Mouse (Mus musculus) forebrain, embryonic 11.5 days (tissue): ENCODE data around the gene Rtp4. TPM values are rescaled to one million over a fixed set of nuclear protein-coding genes. Genes with fewer than 3 reads are reported as not detected.

Experiments
- ATAC-seq: fragments of 200-750 bp; cut with Nextera tagmentation; replicated peaks from 2 replicates; pipeline ENCODE4 v1.8.0; 2017; ENCODE audit warnings: moderate TSS enrichment; ENCODE audit not compliant: low FRiP score
- DNase-seq: peaks from one replicate; pipeline ENCODE4 v3.0.0-alpha.2; 2017; ENCODE audit warnings: low spot score
- H3K27ac ChIP-seq: fragments of 300-500 bp; sonication (generic); 2 replicates; pipeline ENCODE4 v1.5.1; 2014; ENCODE audit warnings: low read depth, low read length
- H3K27me3 ChIP-seq: fragments of 300-500 bp; sonication (generic); 2 replicates; pipeline ENCODE4 v1.6.1; 2014; ENCODE audit warnings: mild to moderate bottlenecking, low read length, mixed read lengths; ENCODE audit not compliant: control insufficient read depth, insufficient read depth
- H3K36me3 ChIP-seq: fragments of 300-500 bp; sonication (generic); 2 replicates; pipeline ENCODE4 v1.6.1; 2014; ENCODE audit warnings: mild to moderate bottlenecking, low read length, moderate library complexity, mixed read lengths; ENCODE audit not compliant: control insufficient read depth, insufficient read depth
- H3K4me1 ChIP-seq: fragments of 300-500 bp; sonication (generic); replicated peaks from 2 replicates; pipeline ENCODE4 v1.6.1; 2014; ENCODE audit warnings: low read length, mixed read lengths; ENCODE audit not compliant: control insufficient read depth, insufficient read depth
- H3K4me2 ChIP-seq: fragments of 300-500 bp; sonication (generic); 2 replicates; pipeline ENCODE4 v1.6.1; 2014; ENCODE audit warnings: low read depth, mild to moderate bottlenecking, low read length, moderate library complexity, mixed read lengths; ENCODE audit not compliant: severe bottlenecking
- H3K4me3 ChIP-seq: fragments of 300-500 bp; sonication (generic); 2 replicates; pipeline ENCODE4 v1.5.1; 2014; ENCODE audit warnings: low read depth, low read length
- H3K9ac ChIP-seq: fragments of 300-500 bp; sonication (generic); 2 replicates; pipeline ENCODE4 v1.6.1; 2014; ENCODE audit warnings: low read length
- H3K9me3 ChIP-seq: fragments of 300-500 bp; sonication (generic); 2 replicates; pipeline ENCODE4 v1.6.1; 2016; ENCODE audit warnings: low read length, mixed read lengths; ENCODE audit not compliant: control insufficient read depth
- WGBS: fragments of 180-500 bp; shearing (Covaris S2); extraction: QIAGEN DNeasy Blood & Tissue Kit; methylation state at CpG from one replicate; pipeline ENCODE4 v1.1.7; 2014; 5-methylcytosine and 5-hydroxymethylcytosine counted together
- polyA plus RNA-seq: library from polyadenylated mRNA; unstranded; fragments of >200 nt; fragmentation: Nextera tagmentation; extraction: Ambion mirVana; gene quantifications from 2 replicates; pipeline ENCODE4 v1.2.1, GENCODE M21; 2014

Rtp4 gene
- polyA plus RNA-seq, 1 experiment from 2014 or later, result 2.2 TPM

DNA sequence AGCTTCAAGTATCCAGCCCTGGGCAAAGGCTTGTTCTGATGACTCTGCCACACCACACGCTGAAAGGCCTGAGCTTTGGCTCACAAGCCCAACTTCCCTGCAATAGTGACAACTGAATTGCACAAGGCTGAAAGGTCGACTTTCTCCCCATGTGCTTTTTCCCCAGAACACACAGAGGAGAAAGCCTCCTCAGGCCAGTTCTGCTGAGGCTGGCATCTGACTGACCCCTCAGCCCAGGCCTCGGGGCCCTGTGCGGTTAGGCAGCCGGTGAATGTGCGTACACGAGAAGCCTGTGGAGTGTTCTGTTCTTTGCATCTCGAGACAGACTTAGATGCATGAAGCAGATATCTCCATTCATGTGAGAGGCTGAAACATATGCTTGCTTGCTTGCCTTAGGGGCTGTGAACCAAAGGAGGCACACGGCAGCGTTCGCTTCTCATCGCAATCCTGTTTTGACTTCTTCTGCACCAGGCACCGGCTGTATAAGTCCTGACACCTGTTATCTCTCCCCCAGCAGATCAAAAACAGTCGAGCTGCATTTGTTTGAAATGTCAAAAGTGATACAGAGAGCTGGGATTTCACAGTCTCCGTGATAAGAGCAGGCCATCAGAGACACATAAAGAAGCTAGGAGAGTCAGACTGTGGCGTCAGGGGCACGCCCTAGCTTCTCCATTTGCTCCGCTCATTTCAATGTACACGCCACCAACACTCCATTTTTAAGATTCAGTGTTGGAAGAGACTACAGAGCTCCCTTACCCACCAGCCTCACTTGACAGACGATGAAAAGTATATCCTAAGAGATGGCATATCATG lies 2.1 kb upstream of the Rtp4 start:
- H3K4me2 ChIP-seq, result no peak overlapping the region
- DNase-seq (no peak), ATAC-seq (no peak)
- H3K4me1 ChIP-seq, result peaks cover 3% of the 10 kb centered on the region; the same call in 1 of the 2 replicates
- H3K9ac ChIP-seq, result no peak overlapping the region
- H3K9me3 ChIP-seq, result no peaks in the 10 kb centered on the region
- no peaks in the 10 kb centered on the region for H3K27me3 ChIP-seq
- H3K27ac ChIP-seq, result no peak overlapping the region
- 82% methylated on average over 20 of the region's 20 CpGs for WGBS
- H3K4me3 ChIP-seq, result no peak overlapping the region
- no peaks in the 10 kb centered on the region for H3K36me3 ChIP-seq

DNA sequence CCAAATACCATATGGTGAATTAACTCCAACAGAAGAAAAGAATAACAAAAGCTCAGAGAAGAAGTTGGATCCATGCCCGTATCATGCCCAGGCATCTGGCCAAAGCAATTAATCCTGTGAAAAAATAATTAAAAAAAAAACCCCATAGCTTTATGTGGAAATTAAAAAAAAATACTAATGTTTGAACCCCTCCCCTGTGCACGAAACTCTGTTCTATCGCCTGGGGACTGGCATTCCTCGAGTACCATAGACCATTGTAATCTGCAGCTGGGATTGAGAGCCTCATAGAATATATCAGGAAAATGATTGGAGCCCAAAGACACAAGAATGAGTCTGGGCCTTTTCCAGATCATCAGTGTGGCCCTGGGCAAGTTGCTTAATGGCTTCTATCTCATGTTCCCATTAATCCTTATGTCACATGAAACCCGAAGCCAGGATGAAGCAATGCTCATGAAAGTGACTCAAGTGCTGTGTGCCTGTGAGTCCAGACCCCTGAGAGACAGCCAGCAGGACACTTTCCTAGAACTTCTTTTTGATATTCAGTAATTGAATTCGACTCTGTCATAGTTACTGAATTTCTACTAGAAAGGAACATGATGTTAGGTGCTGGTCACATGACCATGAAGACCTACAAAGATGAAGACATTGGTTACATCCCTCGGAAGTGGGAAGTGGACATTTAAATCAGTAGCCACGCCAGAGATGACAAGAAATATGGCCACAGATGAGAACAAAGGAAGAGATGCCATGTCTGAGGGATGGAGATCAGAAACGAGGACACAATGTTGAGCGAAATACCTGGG lies 1.3 kb upstream of the Rtp4 start:
- H3K9ac ChIP-seq, result no peak overlapping the region

DNA sequence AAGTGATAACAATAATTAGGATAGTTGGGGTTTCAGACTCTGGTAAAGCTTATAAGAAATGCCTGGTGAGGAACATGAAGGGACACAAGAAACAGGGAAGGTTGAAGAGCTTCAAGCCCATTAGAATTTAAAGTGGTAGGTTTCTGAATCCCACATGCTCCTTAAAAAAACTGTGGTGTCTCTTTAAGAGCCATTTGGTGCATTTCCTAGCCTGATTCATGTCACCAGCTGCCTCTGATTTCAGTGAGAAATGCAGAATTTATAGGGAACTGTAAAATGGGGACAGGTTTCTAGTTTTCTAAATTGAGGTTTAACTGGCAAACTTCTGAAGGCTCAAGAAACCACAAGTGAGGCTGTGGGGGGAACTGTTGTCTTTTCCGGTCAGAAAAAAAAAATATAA lies 320 bp upstream of the Rtp4 start:
- Histone ChIP-seq H3K27ac (no peak overlapping the region; the same call in 1 of the 2 replicates), H3K9me3 (no peaks in the 10 kb centered on the region), H3K9ac (peak overlapping the region; percentile 65), H3K4me3 (peak overlapping the region; percentile 36), H3K4me2 (peak overlapping the region; percentile 60), H3K4me1 (peaks cover 3% of the 10 kb centered on the region; the same call in 1 of the 2 replicates), H3K36me3 (no peaks in the 10 kb centered on the region), H3K27me3 (no peaks in the 10 kb centered on the region)
- no peak for ATAC-seq
- no peak for DNase-seq
- 13% methylated on average over 1 of the region's 1 CpGs for WGBS

More for the DNA sequence above, 1.3 kb upstream of the Rtp4 start:
- ATAC-seq (no peak), DNase-seq (no peak)
- Histone ChIP-seq H3K4me2 (peak overlapping the region; percentile 60; the same call in 1 of the 2 replicates), H3K9me3 (no peaks in the 10 kb centered on the region), H3K27me3 (no peaks in the 10 kb centered on the region), H3K4me3 (no peak overlapping the region), H3K36me3 (no peaks in the 10 kb centered on the region), H3K27ac (no peak overlapping the region), H3K4me1 (peaks cover 3% of the 10 kb centered on the region; the same call in 1 of the 2 replicates)
- 79% methylated on average over 10 of the region's 10 CpGs for WGBS

- DNase-seq (no peak), ATAC-seq (peak; percentile 26; the same call in 1 of the 2 replicates)
- Histone ChIP-seq H3K9ac (peak overlapping the region; percentile 1; the same call in 1 of the 2 replicates), H3K4me1 (peaks cover 3% of the 10 kb centered on the region; the same call in 1 of the 2 replicates), H3K9me3 (no peaks in the 10 kb centered on the region), H3K27me3 (no peaks in the 10 kb centered on the region), H3K4me3 (no peak overlapping the region; the same call in 1 of the 2 replicates), H3K27ac (peak overlapping the region; percentile 63), H3K4me2 (peak overlapping the region; percentile 60; the same call in 1 of the 2 replicates), H3K36me3 (no peaks in the 10 kb centered on the region)
- 11% methylated on average over 5 of the region's 5 CpGs for WGBS
Observed at GRCm38 (mm10) chr16:23521092-23521491, 1.0 kb downstream of the Rtp4 start.

DNA sequence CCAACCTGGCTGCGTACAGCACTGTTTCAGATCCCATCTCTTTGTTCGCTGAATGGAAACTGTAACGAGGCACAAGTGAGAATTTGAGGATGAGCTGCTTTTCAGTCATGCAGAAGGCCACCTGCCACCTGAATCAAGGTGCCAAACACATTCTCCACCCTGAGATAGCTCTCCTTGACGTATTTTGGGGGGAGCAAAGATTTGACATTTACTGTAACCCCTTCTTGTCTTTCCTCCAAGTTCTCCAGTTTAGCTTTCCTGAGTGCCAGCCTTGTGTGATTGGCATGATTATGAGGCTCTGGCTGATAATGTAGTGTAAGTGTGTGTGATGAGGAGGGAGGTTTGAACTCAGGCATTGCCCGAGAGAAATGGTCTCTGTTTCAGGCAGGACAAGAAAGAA lies 2.0 kb downstream of the Rtp4 start:
- Histone ChIP-seq H3K9me3 (no peaks in the 10 kb centered on the region), H3K27me3 (no peaks in the 10 kb centered on the region), H3K4me3 (no peak overlapping the region), H3K4me2 (no peak overlapping the region), H3K9ac (no peak overlapping the region), H3K27ac (no peak overlapping the region), H3K4me1 (peaks cover 3% of the 10 kb centered on the region; the same call in 1 of the 2 replicates), H3K36me3 (no peaks in the 10 kb centered on the region)
- 85% methylated on average over 5 of the region's 5 CpGs for WGBS
- no peak for DNase-seq
- no peak for ATAC-seq

DNA sequence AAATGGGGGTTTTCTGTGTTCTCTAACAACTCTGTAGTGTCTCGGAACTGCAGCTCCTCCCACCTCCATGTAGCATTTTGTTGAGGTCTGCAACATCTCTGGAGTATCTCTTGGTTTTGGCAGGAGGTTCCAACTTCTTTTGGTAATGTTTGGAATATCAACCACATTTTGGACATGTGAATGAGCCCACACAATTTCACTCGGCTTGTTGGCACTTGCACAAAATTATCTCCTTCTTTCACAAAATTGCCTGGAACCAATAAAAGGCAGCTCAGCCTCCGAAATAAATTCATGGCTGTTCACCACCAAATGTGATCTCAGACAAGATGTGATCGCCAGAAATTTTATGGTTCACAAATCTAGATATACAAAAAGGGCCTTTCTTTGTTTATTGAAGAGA lies 9.1 kb downstream of the Rtp4 start:
- no peak overlapping the region for H3K9ac ChIP-seq
- 93% methylated on average over 4 of the region's 4 CpGs for WGBS

DNA sequence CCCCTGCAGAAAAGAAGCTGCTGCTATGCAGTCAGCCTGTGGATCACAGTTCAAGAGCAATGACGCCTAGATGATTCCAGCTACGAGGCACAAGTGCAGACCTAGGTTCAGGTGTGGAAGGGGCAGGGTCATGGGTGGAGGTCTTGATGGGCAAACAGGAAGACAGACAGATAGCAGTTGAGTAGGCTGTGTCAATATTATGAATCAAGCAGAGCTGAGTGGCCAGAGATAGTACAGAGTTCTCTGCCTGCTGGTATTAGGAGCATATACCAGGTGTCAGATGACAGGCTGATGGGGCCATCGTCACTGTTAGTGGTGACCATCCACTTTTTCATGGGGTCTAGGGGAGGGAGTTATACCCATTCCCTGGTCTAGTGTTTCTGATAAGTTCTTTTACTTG lies 13.6 kb downstream of the Rtp4 start:
- no peak overlapping the region for H3K27ac ChIP-seq
- ATAC-seq, result no peak
- H3K27me3 ChIP-seq, result no peaks in the 10 kb centered on the region
- H3K9me3 ChIP-seq, result no peaks in the 10 kb centered on the region
- no peak overlapping the region for H3K9ac ChIP-seq
- no peak overlapping the region for H3K4me2 ChIP-seq
- no peak overlapping the region for H3K4me3 ChIP-seq
- no peaks in the 10 kb centered on the region for H3K4me1 ChIP-seq
- 90% methylated on average over 3 of the region's 3 CpGs for WGBS
- DNase-seq, result no peak
- H3K36me3 ChIP-seq, result no peaks in the 10 kb centered on the region

More for the DNA sequence above, 9.1 kb downstream of the Rtp4 start:
- no peaks in the 10 kb centered on the region for H3K27me3 ChIP-seq
- no peak overlapping the region for H3K4me2 ChIP-seq
- DNase-seq, result no peak
- H3K36me3 ChIP-seq, result no peaks in the 10 kb centered on the region
- H3K4me3 ChIP-seq, result no peak overlapping the region
- no peak overlapping the region for H3K27ac ChIP-seq
- no peak for ATAC-seq
- H3K4me1 ChIP-seq, result no peaks in the 10 kb centered on the region
- no peaks in the 10 kb centered on the region for H3K9me3 ChIP-seq

GRCm38 (mm10) chr16:23541046-23541445 lies 21.0 kb downstream of the Rtp4 start:
- no peaks in the 10 kb centered on the region for H3K27me3 ChIP-seq
- no peaks in the 10 kb centered on the region for H3K9me3 ChIP-seq
- H3K9ac ChIP-seq, result no peak overlapping the region
- WGBS, result 69% methylated on average over 4 of the region's 4 CpGs
- no peak overlapping the region for H3K27ac ChIP-seq
- no peaks in the 10 kb centered on the region for H3K36me3 ChIP-seq
- H3K4me1 ChIP-seq, result no peaks in the 10 kb centered on the region
- no peak overlapping the region for H3K4me2 ChIP-seq
- DNase-seq (no peak), ATAC-seq (no peak)
- no peak overlapping the region for H3K4me3 ChIP-seq
